Mouse (Mus musculus) G1E (cell line): ENCODE measurements at regions not wholly inside any gene's neighbourhood (a gene's known extent, or its start where the extent isn't known, plus 50 kb on each side); places are given as distances from the start of the nearest gene placed in this dataset.

Experiments used
- CTCF ChIP-seq: IDR thresholded peaks from 2 replicates; pipeline ENCODE4 v1.5.1; 2012; ENCODE audit warnings: low read depth, low read length, inconsistent platforms, mixed read lengths
- GATA1 ChIP-seq: IDR thresholded peaks from 2 replicates; pipeline ENCODE4 v1.6.1; 2012; ENCODE audit warnings: borderline replicate concordance, low read length, inconsistent platforms, mixed read lengths
- TAL1 ChIP-seq: conservative IDR thresholded peaks from 2 replicates; pipeline ENCODE4 v1.6.1; 2012; ENCODE audit warnings: low read depth, low read length, inconsistent platforms, mixed read lengths

DNA sequence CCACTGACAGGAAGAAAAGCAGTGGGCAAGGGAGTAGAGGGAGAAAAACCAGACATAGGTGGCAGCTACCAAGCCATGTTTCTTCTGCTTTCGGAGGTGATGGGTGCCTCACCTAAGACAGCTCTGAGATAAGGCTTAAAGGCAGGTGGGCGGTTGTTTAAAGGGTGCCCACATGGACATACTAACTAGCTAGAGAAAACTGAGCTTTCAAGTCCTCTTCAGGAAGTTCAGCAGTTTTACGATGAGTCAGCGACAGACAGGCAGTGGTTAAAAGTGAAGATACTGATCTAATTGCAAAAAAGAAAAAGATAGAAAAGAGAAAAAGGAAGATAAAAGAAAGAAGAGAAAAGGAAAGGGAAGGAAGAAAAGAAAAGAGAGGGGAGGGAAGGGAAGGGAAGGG is 100.6 kb downstream of the Akap11 start:
- TF ChIP-seq TAL1 (no peak), CTCF (no peak), GATA1 (no peak)
